Mouse (Mus musculus) T-helper 17 cell (primary cell): ENCODE results near the gene Eya4.

Experiments used
- in situ Hi-C, 2 experiments: fragments of 300-600 bp; cut with MboI, MseI; formaldehyde crosslinking; loops; 1 replicate in 1 of 2; 2 replicates in 1 of 2; pipeline ENCODE4 v1.15.1; 2025; ENCODE audit warnings: high pct_unique_total_duplicates in 2 of 2

The Eya4 gene

DNA sequence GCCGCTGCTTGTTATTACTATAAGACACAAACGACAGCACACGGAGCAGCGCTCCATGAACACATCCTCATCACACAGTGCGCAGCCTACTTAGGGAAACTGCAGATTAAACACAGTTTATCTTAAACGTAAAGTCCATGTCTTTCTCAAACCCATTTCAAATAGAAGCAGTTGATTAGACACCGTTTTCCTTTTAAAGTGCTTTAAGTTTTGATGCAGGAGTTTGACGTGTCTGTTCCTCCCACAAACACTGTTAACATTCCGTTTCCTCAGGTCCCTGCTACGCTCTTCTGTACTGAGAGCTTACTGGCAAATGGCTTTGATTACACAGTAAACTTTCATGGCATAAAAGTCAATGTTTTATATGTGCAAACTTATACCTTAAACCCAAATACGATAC is 191.4 kb downstream of the Eya4 start:
- in situ Hi-C loops, result no loop called here

DNA sequence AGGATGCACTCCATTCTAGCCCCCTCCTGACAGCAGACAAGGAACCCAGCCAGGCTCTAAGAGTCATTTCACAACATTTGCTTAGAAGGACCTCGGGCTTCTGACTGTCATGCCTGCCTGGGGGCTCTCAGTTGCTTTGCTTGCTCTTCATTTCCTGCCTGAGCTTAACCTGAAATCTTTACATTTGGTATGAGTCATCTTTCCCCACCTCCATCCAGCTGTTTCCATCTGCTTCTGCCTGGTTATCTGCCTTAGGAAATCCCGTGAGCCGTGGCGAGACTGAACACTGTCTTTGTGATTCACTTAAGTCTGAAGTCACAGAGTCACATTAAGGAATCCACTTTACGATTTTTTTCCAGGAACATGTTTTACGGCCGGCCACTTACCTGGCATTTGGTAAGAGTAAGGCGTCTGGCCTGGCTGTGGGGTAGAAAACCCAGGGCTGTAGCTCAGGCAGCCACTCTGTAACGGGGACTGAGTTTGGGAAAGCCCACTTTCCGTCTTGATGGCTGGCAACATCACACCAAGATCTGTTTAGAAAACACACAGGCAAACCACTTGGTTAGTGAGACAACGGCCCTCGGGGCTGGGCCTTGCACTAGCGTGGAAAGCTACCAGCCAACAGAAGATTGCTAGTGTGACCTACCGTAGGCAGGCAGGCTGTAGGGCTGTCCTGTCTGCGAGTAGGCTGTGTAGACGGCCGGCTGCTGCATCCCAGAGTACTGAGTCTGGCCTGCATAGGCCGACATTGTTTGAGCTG is 193.5 kb downstream of the Eya4 start:
- in situ Hi-C loops, result no loop called here

DNA sequence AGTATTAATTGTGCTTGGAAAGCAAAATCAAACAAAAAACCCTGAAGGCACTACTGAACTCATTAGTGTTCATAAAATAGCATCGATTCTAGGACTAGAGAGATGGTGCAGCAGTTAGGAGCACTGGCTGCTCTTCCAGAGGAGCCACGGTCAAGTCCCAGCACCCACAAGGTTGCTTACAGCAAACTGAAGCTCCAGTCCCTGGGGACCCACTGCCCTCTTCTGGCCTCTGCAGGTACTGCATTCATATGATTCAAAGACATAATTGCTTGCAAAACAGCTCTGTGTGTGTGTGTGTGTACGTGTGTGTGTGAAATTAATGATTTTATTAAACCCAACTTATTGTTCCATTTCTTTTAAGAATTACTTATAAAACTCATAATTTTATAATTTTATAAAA is 200.2 kb downstream of the Eya4 start:
- in situ Hi-C loops, result no loop called here

DNA sequence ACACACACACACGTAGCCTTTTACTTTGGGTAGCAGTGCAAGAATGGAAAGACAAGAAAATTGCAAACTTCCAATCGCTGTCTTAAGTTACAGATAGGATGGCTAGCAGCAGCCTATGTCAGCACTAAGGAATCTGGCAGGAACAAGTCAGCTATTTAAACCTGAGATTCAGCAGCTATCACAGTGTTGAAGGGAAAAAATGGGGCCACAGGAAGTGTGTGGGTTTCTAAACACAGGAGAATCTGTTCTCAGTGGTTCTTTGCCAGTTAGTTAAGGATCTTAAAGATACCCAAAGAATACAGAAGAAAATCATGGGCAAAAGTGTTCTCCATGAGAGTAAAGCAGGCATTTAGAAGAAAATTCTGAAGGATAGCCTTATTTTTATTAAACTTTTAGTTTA is 206.0 kb downstream of the Eya4 start:
- in situ Hi-C loops, result no loop called here

DNA sequence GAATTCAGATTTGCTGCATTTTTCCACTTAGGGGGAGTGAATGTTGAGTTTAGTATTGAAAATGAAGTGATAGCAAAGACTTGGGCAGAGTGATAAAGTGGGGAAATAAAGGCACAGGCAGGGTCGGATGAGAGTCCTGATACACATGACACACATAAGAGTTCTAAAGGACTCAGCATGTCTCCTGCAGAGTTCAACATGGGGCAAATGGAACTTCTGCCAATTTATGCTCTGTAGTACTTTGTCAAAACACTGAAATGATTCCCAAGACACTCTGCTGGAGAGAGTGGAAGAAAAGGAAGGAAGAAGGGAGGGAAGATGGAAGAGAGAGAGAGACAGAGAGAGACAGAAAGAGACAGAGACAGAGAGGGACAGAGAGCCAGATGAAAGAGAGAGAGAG is 222.6 kb downstream of the Eya4 start:
- in situ Hi-C loops, result no loop called here

DNA sequence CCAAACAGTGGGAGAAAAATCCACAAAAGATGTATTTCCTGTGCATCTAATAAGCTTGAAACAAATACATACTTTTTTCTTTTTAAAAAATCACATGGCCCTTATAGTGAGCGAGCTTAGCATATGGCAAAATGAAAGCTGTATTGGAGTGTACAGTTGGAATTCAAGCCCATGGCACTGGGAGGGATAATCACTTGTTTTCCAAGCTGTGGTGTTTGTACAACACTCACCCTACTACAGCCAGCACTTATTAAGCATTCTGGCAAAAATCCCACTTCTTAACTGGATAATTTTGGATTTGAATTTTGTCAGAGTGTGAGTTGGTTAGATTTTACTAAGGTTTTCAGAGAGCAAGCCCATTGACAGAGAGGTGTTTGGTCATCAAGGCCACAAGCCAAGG is 223.4 kb downstream of the Eya4 start:
- in situ Hi-C loops, result no loop called here

DNA sequence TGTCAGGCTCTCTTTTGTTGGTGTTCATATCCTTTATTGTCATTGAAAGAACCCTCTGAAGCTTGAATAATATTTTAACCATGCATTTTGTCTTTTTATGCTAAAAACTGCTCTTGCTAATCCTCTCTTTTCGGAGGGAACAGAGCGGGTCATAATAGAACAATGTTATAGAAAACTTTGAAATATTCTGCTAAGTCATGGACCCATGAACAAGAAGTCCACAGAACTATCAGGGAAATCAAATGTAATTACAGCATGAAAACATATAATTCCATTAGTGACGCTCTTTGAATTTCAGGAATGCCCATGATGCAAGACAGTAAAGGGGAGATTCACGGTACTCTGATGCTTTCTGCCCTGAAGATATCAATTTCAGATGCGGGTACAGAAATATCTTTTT is 224.1 kb downstream of the Eya4 start:
- in situ Hi-C loops, result no loop called here

DNA sequence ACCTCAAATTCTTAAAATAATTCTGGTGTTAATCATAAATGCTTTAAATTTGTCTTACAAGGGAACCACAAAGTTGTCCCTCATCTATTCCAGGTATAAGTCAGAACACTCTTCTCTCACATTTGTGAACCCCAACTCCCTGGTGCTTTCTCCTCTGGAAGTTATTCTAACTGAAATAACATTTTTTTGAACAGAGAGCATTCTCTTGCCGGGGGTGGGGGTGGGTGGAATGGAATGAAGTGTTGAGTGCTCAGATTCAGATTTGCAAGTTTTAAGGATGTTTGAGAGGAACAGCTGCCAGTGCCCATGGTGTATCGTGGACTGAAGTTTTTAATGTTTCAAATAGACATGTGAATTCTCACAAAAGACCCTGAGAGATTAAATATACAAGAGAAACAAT is 230.1 kb downstream of the Eya4 start:
- in situ Hi-C loops, result no loop called here

DNA sequence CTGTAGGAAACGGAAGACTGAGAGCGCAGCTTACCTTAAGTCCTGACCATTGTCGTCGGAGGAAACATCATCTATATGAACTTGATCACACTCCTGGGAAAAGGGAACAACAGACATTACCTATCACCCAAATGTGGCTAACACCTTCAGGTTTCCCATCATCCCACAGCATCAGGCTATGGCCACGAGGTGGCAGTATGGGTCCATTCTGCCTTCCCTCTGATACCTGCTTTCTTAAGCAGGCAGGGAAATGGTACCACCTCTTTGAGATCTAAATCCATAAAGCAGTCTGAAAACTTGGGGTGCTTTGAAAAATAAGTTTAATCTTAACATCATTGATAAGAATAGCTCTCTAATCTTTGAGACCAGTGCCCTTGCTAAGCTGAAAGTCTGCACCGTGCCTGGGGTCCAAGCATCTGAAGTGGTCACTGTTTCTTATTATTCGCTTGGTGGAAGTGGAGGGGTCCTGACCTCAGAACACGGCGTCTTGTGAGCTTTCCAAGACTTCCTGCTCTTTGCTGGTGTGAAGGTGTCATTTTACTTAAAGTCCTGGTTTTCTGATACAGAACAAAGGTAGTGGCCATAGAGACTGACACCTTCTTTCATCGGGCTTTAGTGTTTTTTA is 233.7 kb downstream of the Eya4 start:
- in situ Hi-C loops, result loop anchor here in 1 of 2 experiments (5.0 kb wide), 1 partner anchor 660 kb away; no protein-coding TSS in a partner anchor

DNA sequence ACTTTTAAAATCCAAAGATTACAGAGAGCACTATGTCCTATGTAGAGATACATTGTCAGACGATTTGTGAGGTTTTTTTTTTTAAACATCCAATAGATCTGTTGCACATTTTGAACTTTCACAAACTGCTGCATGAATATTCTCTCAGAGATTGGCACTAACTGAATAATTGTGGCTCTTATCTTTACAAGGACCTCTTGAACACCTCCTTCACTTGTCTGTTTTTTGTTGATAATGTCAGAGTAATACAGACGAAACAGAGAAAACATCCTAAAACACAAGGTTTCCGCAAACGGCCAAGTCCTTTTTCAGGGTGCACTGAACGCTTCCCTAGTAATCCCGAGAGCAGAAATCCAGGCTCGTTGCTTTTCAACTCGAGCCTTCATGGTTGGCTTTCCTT is 234.5 kb downstream of the Eya4 start:
- in situ Hi-C loops, result loop anchor here in 1 of 2 experiments (5.0 kb wide), 1 partner anchor 661 kb away; no protein-coding TSS in a partner anchor

DNA sequence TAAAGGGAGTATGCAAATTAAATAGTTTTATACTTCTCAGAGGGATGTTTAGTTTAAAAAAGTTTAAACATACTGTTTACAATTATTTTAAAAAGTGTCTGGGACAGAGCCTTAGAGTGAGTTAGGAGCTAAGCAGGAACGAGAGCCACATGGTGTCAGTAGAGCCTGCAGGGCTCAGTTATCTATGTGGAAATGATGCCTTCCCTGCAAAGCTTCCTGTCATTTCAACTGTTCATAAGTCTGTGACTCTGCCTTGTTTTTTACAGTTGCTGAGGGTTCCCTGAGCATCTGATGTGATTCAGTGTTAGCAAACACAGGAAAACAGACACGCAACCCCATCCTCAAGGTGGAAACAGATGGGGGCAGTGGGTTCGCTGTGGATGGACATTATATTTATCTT is 235.3 kb downstream of the Eya4 start:
- in situ Hi-C loops, result loop anchor here in 1 of 2 experiments (5.0 kb wide), 1 partner anchor 662 kb away; no protein-coding TSS in a partner anchor

DNA sequence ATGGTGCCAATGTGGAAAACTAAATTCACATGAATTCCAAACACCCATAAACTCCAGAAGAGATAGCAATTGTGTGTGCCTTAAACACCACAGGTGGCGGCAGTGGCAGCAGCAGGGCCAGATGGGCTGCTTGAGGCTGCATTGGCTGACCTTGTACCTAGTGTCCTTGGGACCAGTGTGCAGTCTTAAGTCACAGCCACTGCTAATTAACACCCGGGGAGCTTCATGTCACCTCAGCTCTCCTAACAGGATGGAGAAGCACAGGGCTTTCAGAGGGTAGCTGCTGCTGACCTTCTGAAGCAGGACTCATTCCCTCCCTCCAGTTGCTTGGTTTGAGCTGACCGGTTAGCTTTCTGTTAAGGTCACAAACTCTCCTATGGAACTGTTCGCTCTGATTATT is 242.5 kb downstream of the Eya4 start:
- in situ Hi-C loops, result no loop called here

DNA sequence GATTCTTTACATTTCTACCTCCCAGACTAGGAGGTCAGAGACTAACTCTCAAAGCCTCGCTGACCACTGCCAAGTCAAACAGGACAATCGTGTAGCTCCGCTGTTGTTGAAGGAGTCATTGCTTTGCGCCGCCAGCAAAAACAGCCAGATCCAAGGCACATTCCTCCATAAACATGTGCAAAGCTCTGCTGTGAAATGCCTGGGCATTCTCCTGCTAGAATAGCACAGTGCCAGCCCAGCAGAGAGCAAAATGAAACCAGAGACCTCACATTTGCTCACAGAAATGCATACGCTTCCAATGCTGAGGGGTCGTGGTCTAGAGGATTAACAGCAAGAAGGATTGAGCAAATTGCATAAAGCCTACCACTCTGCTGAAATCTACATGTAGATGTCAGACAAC is 258.1 kb downstream of the Eya4 start:
- in situ Hi-C loops, result loop anchor here (10.0 to 25.0 kb wide), 4 partner anchors 562 to 1030 kb away; partner anchors contain the start of gene 4930444G20Rik (in 1 of the 2)

DNA sequence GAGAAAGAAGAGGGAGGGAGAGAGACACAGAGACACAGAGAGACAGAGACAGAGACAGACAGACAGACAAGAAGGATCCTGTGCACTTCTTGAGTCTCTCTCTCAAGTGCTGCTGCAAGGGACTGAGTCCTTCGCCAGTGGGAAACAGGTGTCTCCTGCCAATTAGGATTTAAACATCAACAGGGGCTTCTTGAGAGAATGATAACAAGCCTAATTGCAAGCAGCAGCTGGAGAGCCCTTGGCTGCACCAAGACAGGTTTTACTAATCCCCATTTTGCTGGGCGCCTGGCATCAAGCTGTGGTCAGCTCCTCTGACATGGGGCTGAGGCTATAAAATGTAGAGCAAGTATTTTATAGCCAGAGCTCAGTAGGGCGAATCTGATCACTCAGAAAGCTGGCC is 259.0 kb downstream of the Eya4 start:
- in situ Hi-C loops, result loop anchor here (10.0 to 25.0 kb wide), 4 partner anchors 563 to 1029 kb away; partner anchors contain the start of gene 4930444G20Rik (in 1 of the 2)

DNA sequence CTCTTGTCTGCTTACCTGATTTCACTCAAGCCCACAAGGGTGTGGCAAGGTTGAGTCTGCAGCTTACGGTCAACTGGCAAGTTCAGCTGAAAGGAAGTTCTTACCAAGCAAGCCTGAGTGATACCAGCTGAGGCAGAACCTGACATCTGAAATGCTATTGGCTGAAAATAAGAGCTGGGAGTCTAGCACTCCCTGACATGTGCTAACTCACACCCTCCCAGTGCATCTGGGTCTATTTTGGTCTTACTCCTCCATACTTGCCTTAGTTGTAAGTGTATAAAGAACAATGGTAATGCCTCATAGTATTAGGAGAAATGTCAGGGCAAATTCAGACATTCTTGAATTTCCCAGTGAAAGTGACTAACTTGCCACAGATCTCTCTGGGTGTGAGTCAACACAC is 260.3 kb downstream of the Eya4 start:
- in situ Hi-C loops, result loop anchor here (10.0 to 25.0 kb wide), 4 partner anchors 564 to 1028 kb away; partner anchors contain the start of gene 4930444G20Rik (in 1 of the 2)

DNA sequence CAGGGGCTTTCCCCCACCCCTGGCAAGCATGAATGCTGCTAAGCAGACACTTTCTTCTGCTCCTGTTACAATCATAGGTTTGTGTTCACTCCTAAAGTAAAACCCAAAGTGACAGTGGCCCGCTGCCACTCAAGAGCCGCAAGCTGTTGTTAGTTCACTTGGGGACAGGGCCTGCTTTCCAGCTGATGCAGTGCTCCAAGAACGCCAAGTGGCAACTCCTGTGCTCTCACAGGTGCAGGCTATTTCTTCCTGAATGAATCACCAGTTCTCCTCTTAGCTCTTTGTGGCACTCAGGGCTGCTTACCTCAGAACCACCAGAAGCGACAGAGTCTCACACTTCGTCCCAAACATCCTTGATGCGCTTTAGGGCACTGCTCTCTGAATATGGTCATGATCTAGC is 261.3 kb downstream of the Eya4 start:
- in situ Hi-C loops, result loop anchor here (10.0 to 25.0 kb wide), 2 partner anchors 314 to 1027 kb away; partner anchors contain the start of gene 4930444G20Rik (in 1 of the 2)

DNA sequence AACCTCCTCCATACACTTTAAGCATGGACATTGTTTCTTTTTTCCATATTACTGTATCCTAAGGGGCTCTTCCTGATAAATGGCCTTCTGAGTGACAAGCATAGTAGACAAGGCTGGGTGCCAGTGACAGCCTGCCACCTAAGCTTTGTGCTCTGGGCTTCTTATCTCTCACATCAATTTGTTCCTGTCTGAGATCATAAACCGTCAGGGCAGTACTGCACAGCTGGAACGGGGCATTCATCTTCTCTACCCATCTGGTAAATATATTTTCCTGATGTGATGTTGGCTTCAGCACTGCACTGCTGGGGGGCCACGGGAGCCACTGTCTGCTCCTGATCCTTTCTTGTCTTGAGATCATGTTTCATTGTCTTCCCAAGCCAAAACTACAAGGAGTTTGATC is 261.8 kb downstream of the Eya4 start:
- in situ Hi-C loops, result loop anchor here (10.0 to 25.0 kb wide), 2 partner anchors 314 to 1026 kb away; partner anchors contain the start of gene 4930444G20Rik (in 1 of the 2)

DNA sequence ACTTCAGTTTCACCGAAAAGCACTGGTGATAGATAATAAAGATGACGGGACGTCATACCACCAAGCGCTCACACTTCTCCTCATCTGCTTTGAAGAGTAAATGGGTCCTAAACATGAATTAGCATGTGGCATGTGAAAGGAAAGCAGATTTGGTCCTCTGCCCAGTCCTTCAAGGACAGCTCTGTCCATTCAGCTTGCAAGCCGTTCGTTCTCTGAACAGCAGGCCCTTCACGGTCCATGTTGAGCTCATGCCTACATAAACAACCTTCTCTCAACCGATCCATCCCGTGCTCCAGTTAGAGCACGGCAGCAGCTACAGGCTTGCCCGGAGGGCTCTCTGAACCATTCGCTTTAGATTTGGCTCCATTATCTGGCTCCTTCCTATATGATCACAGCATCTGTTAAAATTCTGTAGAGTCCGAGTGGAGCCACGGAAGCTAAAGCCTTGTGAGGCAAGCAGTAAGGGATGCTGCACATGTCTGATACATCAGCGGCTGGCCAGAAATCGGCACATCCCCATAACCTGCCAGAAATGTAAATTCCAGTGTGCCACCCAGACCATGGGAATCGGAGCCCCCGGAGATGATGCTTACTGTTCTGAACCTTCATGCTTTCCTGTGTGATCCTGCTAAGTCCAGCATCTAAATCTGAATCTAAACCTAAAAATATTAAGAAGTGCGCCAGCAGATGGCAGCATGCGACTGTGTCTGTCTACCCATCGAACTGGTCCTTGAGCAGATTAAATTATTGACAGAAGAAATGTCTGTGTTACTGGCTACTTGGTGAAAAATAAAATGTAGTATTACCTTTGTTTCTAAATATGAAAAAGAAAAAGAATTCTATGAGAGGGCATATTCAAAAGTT is 264.0 kb downstream of the Eya4 start:
- in situ Hi-C loops, result loop anchor here (10.0 to 25.0 kb wide), 2 partner anchors 312 to 1024 kb away; partner anchors contain the start of gene 4930444G20Rik (in 1 of the 2)

DNA sequence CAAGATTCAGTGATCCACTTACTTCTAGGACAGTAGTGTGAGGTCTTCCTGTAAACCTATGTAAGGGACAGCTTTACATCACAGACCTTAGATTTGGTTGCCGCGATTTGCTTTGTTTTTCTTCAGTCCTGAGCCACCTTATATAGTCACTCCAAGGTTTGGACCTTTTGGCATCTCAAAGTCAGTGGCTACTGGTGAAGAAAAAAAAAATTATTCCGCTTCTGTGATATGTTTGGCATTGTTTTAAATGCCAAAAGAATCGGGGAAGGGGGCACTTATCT is 269.1 kb downstream of the Eya4 start:
- in situ Hi-C loops, result loop anchor here (5.0 to 25.0 kb wide), 4 partner anchors 294 to 1019 kb away; partner anchors contain the start of gene 4930444G20Rik (in 1 of the 2)

DNA sequence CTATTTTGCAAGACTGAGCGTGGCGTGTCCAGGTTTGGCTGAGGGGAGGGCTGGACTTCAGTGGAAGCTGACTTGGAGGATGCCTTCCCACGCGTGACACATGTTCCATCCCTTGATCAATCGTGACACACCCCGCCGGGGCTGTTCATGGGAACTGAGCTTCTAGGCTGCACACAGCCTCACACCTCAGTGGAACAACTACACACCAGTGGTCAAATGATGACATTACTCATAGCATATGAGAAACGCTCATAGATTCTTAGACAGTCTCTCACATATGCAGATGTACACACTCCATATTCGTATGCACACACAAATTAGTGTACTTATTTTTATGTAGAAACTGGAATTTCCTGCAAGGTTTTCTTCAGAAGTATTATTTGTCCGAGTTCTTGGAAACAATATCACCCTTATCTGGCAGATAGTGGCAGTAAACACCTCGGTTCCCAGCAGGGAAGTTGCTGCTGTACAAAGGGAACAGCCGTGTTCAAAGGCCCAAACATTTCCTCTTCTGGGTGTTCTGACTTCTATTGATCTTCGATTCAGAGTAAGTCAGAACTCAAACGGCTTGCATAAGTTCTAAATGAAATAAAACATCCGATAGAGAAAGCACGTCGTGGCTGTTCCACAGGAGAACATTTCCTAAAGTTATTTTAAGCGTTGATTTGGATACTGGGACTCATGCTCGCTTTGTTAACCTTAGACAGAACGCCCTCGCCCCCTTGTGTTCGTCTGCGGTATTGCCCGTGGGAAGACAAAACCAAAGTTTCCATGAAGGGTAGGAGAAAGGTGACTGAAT is 269.6 kb downstream of the Eya4 start:
- in situ Hi-C loops, result loop anchor here (5.0 to 25.0 kb wide), 4 partner anchors 294 to 1019 kb away; partner anchors contain the start of gene 4930444G20Rik (in 1 of the 2)
